Mouse (Mus musculus): ENCODE results near the gene Acvrl1. TPM values are rescaled to one million over a fixed set of nuclear protein-coding genes. Genes with fewer than 3 reads are reported as not detected.

Acvrl1 gene
- total RNA-seq, 4 experiments from 2014 or later: 19.8 to 30.3 (median 23.0) TPM

DNA sequence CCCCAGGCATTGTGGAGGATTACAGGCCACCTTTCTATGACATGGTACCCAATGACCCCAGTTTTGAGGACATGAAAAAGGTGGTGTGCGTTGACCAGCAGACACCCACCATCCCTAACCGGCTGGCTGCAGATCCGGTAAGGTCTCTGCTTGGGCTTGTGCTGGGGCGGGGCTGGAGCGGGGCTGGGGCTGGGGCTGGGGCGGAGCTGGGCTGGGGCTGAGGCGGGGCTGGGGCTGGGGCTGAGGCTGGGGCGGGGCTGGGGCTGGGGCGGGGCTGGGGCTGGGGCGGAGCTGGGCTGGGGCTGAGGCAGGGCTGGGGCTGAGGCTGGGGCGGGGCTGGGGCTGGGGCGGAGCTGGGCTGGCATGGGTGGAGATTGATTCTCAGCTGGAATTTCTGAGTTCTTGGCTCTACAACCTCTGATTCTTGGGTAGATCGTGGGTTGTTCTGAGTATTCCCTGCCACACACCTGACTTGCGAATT lies 12.8 kb downstream of the Acvrl1 start:
- no peak for DNase-seq (ENCODE audit: low spot score)

DNA sequence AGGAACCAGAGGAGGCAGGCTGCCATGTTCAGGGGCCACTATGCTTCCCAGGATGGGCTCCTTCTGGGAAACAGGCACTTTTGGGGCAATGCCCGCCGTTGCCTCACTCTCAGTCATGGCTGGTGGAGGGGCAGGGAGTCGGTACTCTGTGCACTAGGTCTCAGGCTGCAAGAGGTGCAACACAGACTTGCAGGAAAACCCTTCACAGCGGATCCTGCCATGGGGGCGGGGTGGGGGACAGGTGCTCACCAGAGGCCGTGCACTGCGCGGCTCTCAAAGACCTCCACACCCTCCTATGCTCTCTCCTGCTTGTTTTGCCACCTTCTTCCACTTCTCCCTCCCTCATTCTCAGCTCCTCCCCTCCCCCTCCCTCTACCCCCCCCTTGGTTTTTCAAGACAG lies 14.3 kb downstream of the Acvrl1 start:
- DNase-seq (ENCODE audit: low spot score): no peak

DNA sequence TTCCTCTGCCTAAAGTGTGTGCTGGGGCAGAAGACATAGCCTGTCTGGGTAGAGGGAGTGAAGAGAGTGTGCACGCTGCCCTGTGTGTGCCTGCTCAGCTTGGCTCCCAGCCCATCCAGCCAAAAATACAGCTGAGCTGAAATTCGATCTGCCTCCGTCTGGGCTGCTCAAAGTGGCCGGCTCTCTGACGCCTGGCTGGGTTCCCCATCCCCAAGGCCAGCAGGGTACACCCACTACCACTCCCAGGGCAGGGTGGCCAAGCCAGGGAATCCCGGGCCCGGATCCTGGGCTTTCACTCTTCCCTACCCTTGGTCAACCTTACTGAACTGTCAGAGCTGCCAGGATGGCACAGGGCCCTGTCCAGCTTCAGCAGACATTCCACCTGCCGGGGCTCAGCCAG lies 15.2 kb downstream of the Acvrl1 start:
- peak; percentile 75 for DNase-seq (ENCODE audit: low spot score)

- DNase-seq (ENCODE audit: low spot score): no peak
These were observed 15.9 kb downstream of the Acvrl1 start for GRCm38 (mm10) chr15:101144176-101144575.

DNA sequence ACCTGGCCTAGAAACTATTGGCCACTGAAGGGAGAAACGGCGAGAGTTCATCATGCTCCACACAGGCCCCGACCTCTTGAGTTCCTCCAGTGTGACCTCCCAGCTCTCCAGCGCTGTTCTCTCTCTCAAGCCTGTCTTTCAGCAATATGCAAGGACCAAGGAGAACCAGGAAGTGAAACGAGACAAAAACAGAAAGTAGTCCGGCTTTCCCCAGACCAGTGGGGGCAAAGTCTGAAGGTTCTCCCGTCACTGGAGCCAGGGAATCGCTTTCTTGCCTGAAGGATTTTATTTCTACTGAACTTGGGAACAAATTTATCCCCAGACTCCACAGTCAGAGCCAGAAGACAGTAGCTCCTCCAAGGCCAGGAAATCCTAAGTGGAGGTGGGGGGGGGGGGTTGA lies 16.5 kb downstream of the Acvrl1 start:
- DNase-seq (ENCODE audit: low spot score): no peak

DNA sequence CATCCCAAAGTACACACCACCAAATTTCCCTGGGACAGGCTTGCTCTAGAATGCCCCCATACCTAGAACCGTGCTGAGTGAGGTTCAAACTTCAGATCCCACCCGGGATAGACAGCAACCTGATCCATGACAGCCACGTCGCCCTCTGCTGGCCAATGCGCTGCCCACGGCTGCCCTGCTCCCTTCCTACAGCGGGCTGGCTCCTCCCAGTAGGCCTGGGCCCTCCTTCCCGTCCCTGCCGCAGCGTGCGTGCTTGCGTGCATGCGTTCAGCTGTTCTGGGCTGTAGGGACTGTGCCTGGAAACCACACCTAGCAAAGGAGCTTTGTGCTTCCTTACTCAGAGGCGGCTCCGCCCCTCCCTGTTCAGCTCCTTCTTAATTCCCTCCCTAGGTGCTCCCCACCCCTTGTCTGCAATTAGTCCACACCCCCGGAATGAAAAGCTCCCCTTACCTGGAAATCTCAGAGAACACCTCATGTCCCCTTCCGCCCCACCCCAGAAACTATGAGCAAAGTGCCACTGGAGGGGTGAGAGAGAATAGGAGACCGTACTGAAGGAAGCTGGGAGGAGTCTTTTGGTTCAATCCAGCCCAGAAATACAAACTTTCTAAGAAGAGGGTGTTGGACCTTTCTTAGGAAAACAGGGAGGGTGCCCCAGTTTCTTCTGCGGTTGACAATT lies 17.2 kb downstream of the Acvrl1 start:
- peak; percentile 97 for DNase-seq (ENCODE audit: low spot score)

- DNase-seq (ENCODE audit: low spot score): no peak
These were observed 18.0 kb downstream of the Acvrl1 start for GRCm38 (mm10) chr15:101146100-101146965.

- DNase-seq (ENCODE audit: low spot score): no peak
These were observed 19.0 kb downstream of the Acvrl1 start for GRCm38 (mm10) chr15:101147115-101147909.

- DNase-seq (ENCODE audit: low spot score): no peak
These were observed 19.6 kb downstream of the Acvrl1 start for GRCm38 (mm10) chr15:101147910-101148273.

DNA sequence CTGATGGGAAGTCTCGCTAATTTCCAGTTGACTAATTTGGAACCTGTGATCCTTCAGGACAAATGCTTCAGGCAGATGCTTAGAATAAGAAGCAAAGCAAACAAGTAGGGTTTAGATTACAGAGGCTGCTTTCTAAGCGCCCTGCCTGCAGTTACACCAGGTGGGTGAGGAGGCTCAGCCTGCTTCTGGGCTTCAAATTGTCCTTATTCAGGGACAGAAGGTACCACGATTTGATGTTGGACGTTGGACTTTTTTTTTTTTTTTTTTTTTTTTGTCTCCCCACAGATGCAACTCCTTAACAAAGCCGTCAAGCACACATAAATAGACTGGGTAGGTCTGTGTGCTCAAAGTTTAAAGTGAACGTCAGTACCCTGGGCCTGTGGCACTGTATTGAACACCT lies 20.3 kb downstream of the Acvrl1 start:
- no peak for DNase-seq (ENCODE audit: low spot score)

- DNase-seq (ENCODE audit: low spot score): no peak
These were observed 23.3 kb downstream of the Acvrl1 start for GRCm38 (mm10) chr15:101151409-101152261.

DNA sequence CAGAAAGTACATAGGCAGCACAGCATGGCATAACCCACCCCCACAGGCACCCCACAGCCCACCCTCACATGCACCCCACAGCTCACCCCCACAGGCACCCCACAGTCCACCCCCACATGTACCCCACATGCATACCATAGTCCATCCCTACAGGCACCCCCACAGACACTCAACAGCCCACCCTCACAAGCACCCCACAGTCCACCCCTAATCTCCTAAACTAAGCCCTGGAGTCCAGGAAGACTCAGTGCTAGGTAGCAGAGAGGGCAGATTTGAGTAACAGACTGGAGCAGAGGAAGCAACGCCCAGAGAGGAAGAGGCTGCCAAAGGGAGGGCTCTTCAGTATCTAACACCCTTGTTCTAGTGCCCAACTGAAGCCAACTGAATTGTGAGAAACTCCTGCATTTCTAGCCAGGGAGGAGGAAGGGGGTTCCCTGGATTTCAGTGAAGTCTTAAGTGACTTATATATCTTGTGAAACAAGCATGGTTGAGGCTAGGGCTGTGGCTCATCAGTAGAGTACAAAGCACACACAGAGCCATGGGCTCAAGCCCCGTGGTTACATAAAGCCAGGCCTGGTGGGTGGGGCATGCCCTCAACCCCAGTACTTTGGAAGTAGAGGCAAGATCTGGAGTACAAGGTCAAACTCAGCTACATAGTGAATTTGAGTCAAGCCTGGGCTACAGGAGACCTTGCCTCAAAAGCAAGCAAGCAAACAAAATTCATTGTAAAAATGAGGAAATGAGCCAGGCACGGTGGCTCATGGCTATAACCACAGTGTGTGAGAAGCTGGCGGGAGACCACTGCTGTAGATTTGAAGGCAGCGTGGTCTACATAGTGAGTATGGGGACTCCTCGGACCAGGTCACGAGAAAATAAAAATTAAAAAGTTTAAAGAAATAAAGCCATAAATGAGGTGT lies 26.6 kb downstream of the Acvrl1 start:
- no peak for DNase-seq (ENCODE audit: low spot score)

DNA sequence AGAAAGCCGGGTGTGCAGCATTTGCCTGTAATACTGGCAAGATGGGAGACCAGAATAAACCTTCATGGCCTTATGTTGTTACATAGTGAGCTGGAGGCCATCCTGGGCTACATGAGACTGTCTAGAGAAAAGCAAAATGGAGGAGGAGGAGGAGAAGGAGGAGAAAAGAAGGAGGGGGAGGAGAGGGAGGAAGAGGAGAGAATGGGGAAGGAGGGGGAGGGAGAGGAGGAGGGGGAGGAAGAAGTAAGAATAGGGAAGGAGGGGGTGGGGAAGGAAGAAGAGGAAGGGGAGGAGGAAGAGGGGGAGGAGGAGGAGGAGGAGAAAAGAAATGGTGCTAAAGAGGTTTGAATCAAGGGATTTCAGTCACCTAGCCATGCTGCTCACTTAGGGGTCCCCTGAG lies 31.8 kb downstream of the Acvrl1 start:
- DNase-seq (ENCODE audit: low spot score): no peak

DNA sequence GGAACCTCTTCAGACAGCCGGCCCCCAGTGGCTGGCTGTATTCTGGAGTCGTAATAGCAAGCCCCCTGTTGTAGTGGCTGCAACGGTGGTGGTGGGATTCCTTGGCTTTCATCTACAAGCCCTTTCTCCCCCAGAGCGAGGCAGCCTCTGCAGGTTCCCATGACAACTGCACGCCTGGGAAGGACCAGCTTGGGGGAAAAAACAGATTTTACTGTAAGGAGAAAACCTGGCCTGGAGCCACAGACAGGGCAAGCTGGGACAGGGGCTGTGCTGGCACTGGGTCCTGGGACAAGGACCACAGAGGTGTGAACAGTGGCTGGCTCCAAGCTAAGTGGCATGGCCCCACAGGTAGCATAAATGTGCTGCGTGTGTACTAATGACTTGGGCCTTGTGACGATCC lies 32.3 kb downstream of the Acvrl1 start:
- DNase-seq (ENCODE audit: low spot score): no peak

DNA sequence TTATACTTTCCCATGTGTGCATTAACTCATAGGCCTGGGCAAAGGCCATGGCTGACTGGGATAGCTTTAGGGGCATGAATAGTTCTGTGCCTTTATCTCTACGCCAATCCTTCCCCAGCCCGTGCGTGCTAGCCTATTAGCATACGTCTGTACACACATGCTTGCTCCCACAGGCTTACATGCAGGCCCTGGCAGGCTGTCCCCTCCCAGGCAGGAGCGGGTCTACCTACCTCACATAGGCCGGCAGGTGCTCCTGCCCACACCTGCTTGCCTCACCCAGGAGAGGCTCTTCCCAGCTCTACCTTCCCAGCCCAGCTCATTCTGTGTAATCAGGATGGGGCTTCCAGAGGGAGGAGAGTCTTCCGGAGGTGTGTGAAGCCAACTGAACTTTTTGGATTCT lies 33.2 kb downstream of the Acvrl1 start:
- no peak for DNase-seq (ENCODE audit: low spot score)

- DNase-seq (ENCODE audit: low spot score): no peak
These were observed 34.7 kb downstream of the Acvrl1 start for GRCm38 (mm10) chr15:101163056-101163458.

DNA sequence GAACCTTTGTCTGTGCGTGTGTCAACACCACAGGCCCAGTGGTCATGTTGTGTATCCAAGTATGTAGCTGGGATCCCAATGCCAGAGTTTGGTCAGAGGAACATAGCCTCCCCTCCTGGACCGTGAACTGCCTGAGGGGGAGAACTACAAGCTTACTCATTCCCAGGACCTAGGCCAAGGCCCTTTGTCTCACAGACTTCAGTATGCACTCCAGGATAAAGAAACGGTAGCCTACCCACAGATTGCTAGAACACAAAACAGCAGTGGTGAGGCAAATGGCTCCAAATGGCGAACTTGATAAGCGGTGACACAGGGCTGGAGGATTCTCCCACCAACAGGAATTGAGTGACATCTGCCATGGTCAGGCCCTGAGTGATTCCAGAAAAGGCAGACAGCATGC lies 35.5 kb downstream of the Acvrl1 start:
- DNase-seq (ENCODE audit: low spot score): no peak

DNA sequence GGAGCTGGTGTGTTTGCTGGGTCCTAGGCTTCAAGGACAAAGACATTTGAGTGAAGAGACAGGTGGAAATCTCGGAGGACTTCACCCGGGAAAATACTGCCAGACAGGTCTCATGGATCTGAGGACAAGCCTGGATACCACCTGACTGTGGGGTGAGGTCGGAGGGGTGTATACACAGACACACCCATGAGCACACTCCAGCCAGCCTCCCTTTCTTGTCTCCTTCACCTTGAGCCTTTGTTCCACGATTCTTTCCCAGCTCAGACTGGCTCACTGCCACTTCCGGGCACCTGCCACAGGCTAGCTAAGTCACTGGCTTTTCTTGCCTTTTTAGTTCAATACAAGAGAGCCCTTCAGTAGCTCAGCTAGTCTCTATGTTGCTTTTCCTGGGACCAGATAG lies 36.0 kb downstream of the Acvrl1 start:
- DNase-seq (ENCODE audit: low spot score): no peak

DNA sequence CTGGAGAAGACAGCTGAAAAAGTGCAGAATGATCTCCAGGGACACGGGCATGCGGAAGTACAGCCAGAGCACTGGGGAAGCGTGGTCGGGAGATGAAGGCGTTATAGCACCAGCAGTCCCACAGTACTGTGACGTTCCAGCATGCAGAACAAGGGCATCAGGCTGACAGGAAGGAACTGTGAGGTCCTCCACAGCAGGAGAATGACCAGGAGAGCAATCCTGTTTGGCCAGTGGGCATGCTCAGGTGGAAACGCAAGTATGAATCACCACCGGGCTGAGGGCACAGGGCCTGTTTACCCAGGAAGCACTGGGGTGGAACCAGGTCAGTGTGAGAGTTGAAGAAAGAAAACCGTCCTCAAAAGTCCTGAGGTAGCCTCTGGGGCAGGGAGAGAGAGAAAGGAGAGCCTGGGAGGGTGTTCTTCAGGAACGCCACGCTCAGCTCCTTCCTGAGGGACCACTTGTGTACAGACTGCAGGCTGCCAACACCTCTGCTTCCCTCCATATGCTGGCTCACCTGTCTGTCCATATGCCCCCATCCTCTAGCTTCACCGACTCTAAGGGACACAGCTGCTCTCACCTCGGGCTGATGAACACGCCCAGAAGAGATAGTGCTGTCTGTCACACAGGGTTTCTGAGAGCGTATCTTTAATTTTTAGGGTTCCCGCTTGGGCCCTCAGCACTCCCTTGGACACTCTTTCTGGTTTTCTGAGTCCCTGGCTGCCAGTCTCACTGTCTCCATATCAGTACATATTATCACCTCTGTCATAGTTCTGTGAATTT lies 37.5 kb downstream of the Acvrl1 start:
- no peak for DNase-seq (ENCODE audit: low spot score)

Measured in heart, adult 8-10 months (tissue).